Mouse (Mus musculus): ENCODE measurements around the gene Hadha. TPM values are rescaled to one million over a fixed set of nuclear protein-coding genes. Genes with fewer than 3 reads are reported as not detected.

Gene Hadha
- total RNA-seq (2021), result 10 to 100 TPM; 58.6 to 61.6 TPM

- intact Hi-C loops (cut with DNase I), result no loop called here
- DNase-seq, result peak; percentile 92
These were observed at the start of gene Hadha, which contains the start of gene Hadhb for GRCm38 (mm10) chr5:30154474-30155394. Gene Hadha (minus strand): TSS chr5:30155162. Gene Hadhb (plus strand): TSS chr5:30155248.

- no peak for DNase-seq
- intact Hi-C loops (cut with DNase I), result no loop called here
These were observed 49.5 kb upstream of the Hadha start for GRCm38 (mm10) chr5:30204441-30204840.

- DNase-seq, result no peak
- intact Hi-C loops (cut with DNase I), result no loop called here
These were observed 48.4 kb upstream of the Hadha start for GRCm38 (mm10) chr5:30203216-30203885.

- intact Hi-C loops (cut with DNase I), result no loop called here
- no peak for DNase-seq
These were observed 47.3 kb upstream of the Hadha start for GRCm38 (mm10) chr5:30202221-30202620.

GRCm38 (mm10) chr5:30201521-30201920, 46.6 kb upstream of the Hadha start:
- intact Hi-C loops (cut with DNase I), result no loop called here
- peak; percentile 38 for DNase-seq

- intact Hi-C loops (cut with DNase I), result no loop called here
- no peak for DNase-seq
These were observed 43.3 kb upstream of the Hadha start for GRCm38 (mm10) chr5:30198257-30198656.

GRCm38 (mm10) chr5:30195340-30195739, 40.4 kb upstream of the Hadha start:
- intact Hi-C loops (cut with DNase I), result no loop called here
- DNase-seq, result no peak

GRCm38 (mm10) chr5:30192452-30192851, 37.5 kb upstream of the Hadha start:
- no peak for DNase-seq
- intact Hi-C loops (cut with DNase I), result no loop called here

- DNase-seq, result no peak
- intact Hi-C loops (cut with DNase I), result no loop called here
These were observed 32.9 kb upstream of the Hadha start for GRCm38 (mm10) chr5:30187687-30188485.

- DNase-seq, result no peak
- intact Hi-C loops (cut with DNase I), result loop anchor here (5.0 kb wide), 1 partner anchor 34 kb away; no protein-coding TSS in a partner anchor
These were observed 20.8 kb upstream of the Hadha start for GRCm38 (mm10) chr5:30175811-30176210.

GRCm38 (mm10) chr5:30172931-30173692, 18.1 kb upstream of the Hadha start:
- DNase-seq, result no peak
- intact Hi-C loops (cut with DNase I), result no loop called here

GRCm38 (mm10) chr5:30172115-30172514, 17.2 kb upstream of the Hadha start:
- intact Hi-C loops (cut with DNase I), result no loop called here
- DNase-seq, result no peak

- intact Hi-C loops (cut with DNase I), result no loop called here
- no peak for DNase-seq
These were observed 15.5 kb upstream of the Hadha start for GRCm38 (mm10) chr5:30170303-30170940.

- no peak for DNase-seq
- intact Hi-C loops (cut with DNase I), result no loop called here
These were observed 10.4 kb upstream of the Hadha start for GRCm38 (mm10) chr5:30165234-30165946.

- DNase-seq, result no peak
- intact Hi-C loops (cut with DNase I), result no loop called here
These were observed 7.4 kb upstream of the Hadha start for GRCm38 (mm10) chr5:30162339-30162738.

- intact Hi-C loops (cut with DNase I), result no loop called here
- no peak for DNase-seq
These were observed 6.9 kb upstream of the Hadha start for GRCm38 (mm10) chr5:30161836-30162235.

GRCm38 (mm10) chr5:30159601-30160000, 4.6 kb upstream of the Hadha start:
- DNase-seq, result no peak
- intact Hi-C loops (cut with DNase I), result no loop called here

- no peak for DNase-seq
- intact Hi-C loops (cut with DNase I), result no loop called here
These were observed 1.1 kb upstream of the Hadha start for GRCm38 (mm10) chr5:30155821-30156629.

Data from left cerebral cortex, postnatal 4 days (tissue).